Mouse (Mus musculus) ZHBTc4 (cell line): ENCODE results near the gene Lamtor2.

Experiments used
- DNase-seq: peaks from one replicate; pipeline ENCODE4 v3.0.0-alpha.2; 2011; ENCODE audit warnings: low read depth, low spot score

Lamtor2 gene

GRCm38 (mm10) chr3:88543174-88543573 is 9.7 kb downstream of the Lamtor2 start:
- no peak for DNase-seq

DNA sequence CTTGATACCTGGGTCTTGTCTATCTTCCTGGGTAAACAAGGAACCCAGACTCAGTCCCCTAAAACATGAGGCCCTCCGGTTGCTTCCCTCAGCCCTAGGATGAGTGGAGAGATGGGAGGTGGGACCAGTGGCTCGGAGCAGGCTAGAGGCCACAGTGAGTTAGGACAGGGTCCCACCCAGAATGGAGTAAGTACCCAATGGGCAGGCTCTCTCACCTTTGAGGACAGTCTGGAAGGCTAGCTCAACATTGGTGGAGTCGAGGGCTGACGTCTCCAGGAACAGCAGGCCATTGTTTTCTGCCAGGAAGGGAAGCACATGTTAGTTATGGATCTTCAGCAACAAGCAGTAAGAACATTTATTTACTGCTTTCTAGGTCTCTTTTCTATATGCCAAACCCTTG is 10.4 kb downstream of the Lamtor2 start:
- DNase-seq, result no peak

- no peak for DNase-seq
These were observed 11.1 kb downstream of the Lamtor2 start for GRCm38 (mm10) chr3:88541622-88542401.

DNA sequence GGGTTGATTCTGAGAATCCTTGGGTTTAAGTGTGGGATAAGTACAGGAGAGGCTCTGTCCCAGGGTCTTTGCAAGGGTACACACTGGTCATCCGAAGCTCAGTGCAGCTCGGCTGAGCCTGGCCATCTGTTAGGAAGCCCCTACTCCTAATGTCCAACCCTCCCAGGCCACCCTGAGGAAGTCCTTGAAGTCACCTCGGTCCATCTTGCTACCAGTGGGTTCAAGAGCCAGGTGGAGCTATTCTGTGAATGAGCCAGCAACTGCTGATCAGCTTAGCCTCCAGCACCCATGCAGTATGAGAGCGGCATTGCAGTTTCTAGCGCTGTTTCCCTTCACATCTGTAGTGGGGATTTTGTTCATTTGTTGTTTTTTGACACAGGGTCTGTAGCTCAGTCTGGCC is 12.8 kb downstream of the Lamtor2 start:
- DNase-seq, result no peak

- no peak for DNase-seq
These were observed 13.5 kb downstream of the Lamtor2 start for GRCm38 (mm10) chr3:88539397-88539796.

- DNase-seq, result no peak
These were observed 14.4 kb downstream of the Lamtor2 start for GRCm38 (mm10) chr3:88538271-88539145.

- DNase-seq, result no peak
These were observed 15.7 kb downstream of the Lamtor2 start for GRCm38 (mm10) chr3:88537146-88537545.

DNA sequence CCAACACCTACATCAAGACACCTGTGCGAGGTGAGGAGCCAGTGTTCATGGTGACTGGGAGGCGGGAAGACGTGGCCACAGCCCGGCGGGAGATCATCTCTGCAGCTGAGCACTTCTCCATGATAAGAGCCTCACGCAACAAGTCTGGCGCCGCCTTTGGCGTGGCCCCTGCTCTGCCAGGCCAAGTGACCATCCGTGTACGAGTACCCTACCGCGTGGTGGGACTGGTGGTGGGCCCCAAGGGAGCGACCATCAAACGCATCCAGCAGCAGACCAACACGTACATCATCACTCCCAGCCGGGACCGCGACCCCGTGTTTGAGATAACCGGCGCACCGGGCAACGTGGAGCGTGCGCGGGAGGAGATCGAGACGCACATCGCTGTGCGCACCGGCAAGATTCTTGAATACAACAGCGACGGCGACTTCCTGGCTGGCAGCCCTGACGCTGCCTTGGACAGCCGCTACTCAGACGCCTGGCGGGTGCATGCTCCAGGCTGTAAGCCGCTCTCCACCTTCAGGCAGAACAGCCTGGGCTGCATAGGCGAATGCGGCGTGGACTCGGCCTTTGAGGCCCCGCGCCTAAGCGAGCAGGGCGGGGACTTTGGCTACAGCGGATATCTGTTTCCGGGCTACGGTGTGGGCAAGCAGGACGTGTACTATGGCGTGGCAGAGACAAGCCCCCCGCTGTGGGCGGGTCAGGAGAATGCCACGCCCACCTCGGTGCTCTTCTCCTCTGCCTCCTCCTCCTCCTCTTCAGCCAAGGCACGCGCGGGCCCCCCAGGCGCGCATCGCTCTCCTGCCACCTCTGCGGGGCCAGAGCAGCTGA is 16.6 kb downstream of the Lamtor2 start:
- DNase-seq, result peak; percentile 82

- no peak for DNase-seq
These were observed 17.3 kb downstream of the Lamtor2 start for GRCm38 (mm10) chr3:88535527-88535926.

GRCm38 (mm10) chr3:88535005-88535404 is 17.9 kb downstream of the Lamtor2 start:
- no peak for DNase-seq

GRCm38 (mm10) chr3:88533706-88534105 is 19.2 kb downstream of the Lamtor2 start:
- no peak for DNase-seq

DNA sequence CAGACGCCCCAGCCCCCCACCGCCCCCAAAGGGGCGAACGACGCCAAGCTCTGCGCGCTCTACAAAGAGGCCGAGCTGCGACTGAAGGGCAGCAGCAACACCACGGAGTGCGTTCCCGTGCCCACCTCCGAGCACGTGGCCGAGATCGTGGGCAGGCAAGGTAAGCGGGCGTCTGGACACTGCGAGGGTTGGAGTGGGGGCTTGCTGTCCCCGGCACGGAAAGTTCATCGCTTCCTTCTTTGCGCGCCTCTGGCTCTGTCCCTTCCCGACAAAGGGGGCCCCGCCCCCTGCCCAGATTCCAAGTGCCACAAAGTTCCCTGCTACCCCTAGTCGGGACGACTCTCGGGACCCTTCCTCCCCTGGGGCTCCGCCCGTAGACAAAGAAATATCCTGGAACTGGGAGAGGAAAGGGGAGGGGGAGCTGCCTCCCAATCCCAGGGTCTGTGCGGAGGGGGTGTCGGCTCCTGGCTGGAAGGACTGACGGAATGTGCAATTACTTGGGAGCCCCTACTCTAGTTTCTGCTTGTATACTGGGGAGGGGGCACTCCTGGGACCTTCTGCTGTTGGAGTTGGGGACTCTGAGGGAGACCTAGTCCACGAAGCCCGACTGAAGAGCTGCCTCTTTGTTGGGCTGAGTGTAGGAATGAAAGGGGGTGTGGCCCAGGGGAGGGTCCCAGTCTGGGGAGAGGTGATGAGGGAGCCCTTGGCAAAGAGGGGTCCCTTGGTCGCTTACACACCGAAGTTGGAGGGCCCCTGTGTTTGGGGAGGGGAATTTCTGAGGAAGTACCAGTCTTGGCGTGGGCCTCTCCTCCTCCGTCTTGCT is 20.0 kb downstream of the Lamtor2 start:
- DNase-seq, result peak; percentile 69

GRCm38 (mm10) chr3:88532299-88532674 is 20.6 kb downstream of the Lamtor2 start, which contains the start of gene Mex3a:
TSS of gene Mex3a (plus strand) at chr3:88532395.
- DNase-seq, result no peak

DNA sequence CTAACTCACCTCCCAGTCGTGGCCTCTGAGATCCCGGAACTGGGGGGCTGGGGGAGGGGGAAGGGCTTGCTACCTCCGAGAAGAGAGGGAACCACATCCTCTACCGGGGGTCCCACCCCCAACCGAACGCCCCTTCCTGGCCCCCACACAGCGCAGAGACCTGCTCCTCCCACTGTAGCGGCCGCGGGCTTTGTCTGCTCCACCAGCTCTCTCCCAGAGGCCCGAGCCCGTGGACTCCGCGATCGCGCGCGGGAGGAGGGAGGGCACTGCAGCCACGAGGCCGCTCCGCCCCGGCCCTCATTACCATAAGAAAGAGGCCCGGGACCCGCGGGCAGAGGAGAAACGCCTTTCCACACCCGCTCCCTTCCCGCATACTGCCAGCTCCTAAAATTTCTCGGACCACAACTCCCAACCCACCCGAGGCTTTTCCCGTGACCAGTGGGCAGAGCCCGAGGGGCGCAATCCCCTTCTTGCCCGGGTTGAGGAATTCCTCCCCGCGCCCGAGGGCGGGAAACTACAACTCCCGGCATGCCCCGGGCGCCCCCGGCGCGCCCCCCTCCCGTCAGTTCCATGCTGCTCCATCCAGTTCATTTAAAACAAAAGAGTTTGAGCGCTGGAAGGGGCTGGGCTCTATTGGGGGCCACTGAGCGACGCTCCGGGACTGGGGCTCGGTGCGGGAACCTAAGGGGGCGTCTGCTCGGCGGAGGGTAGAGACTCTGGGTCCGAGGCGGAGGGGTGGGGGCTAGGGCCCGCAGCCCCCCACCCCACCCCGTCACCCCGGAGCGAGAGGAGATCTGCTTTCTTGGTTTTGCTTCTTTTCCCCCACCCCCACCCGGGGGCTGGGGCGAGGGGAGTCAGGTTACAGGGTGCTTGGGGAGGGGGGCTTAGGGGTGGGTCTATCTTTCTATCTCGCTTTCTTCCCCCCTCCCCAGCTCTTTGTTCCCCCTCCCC is 21.3 kb downstream of the Lamtor2 start:
- peak; percentile 94 for DNase-seq

DNA sequence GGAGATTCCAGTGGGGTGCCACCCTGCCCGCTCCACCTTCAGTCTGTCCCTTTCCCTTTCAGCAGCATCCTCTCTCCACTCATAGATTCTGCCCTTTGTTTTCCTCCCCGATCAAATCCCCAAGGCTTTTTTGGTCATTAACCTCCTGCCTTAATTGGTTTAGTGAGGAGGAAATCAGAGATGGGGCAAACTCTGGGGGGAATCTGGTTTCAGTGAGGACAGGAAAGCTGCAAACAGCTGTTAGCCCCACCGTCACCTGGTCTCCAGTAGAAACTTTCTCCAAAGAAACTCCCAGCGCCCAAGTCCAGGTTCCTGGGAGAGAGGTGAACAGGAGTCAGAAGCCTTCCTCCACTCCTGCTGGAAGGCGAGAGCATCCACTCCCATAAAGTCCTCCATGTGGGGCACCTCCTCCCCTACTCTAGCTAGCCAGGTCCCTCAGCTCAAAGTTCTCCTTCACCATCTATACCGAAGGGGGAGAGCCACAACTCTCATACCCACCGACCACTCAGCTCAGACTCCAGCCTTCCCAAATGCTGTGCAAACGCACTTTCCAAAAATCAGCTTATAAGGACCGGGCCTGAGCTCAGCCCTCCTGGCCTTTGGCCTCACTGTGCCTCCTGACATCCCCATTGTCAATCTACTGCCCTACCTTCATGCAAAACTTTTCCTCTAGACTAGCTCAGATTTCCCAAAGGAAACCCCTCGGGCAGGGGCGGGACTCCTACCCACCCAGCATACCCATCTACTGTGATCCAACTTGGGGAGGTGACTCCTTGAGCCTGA is 22.6 kb downstream of the Lamtor2 start:
- DNase-seq, result peak; percentile 90

- no peak for DNase-seq
These were observed 23.5 kb downstream of the Lamtor2 start for GRCm38 (mm10) chr3:88529204-88530000.

GRCm38 (mm10) chr3:88528646-88529045 is 24.2 kb downstream of the Lamtor2 start:
- no peak for DNase-seq

- DNase-seq, result no peak
These were observed 25.3 kb downstream of the Lamtor2 start for GRCm38 (mm10) chr3:88527565-88527964.
